Mouse (Mus musculus) midbrain, embryonic 11.5 days (tissue): Measurements from ENCODE around the gene Spg20. TPM values are rescaled to one million over a fixed set of nuclear protein-coding genes. Genes with fewer than 3 reads are reported as not detected.
A peak's percentile ranks its signal among the peaks of the same experiment; 100 is the strongest.

ENCODE experiments used
- ATAC-seq: fragments of 200-750 bp; cut with Nextera tagmentation; 2 replicates; pipeline ENCODE4 v1.8.0; 2017; ENCODE audit warnings: moderate TSS enrichment, moderate library complexity; ENCODE audit not compliant: low FRiP score
- DNase-seq: peaks from one replicate; pipeline ENCODE4 v3.0.0; 2015; ENCODE audit warnings: low spot score; ENCODE audit errors: missing footprints
- H3K27ac ChIP-seq: fragments of 300-500 bp; sonication (generic); 2 replicates; pipeline ENCODE4 v1.5.1; 2014; ENCODE audit warnings: low read depth, low read length
- H3K27me3 ChIP-seq: fragments of 300-500 bp; sonication (generic); 2 replicates; pipeline ENCODE4 v1.6.1; 2014; ENCODE audit warnings: mild to moderate bottlenecking, low read length, moderate library complexity, mixed read lengths; ENCODE audit not compliant: control insufficient read depth, insufficient read depth
- H3K36me3 ChIP-seq: fragments of 300-500 bp; sonication (generic); 2 replicates; pipeline ENCODE4 v1.6.1; 2014; ENCODE audit warnings: mild to moderate bottlenecking, low read length, moderate library complexity, mixed read lengths; ENCODE audit not compliant: control insufficient read depth, insufficient read depth
- H3K4me1 ChIP-seq: fragments of 300-500 bp; sonication (generic); 2 replicates; pipeline ENCODE4 v1.6.1; 2014; ENCODE audit warnings: low read length; ENCODE audit not compliant: control insufficient read depth, insufficient read depth
- H3K4me2 ChIP-seq: fragments of 300-500 bp; sonication (generic); 2 replicates; pipeline ENCODE4 v1.6.1; 2014; ENCODE audit warnings: mild to moderate bottlenecking, moderate library complexity
- H3K4me3 ChIP-seq: fragments of 300-500 bp; sonication (generic); 2 replicates; pipeline ENCODE4 v1.5.1; 2014; ENCODE audit warnings: low read depth, low read length
- H3K9ac ChIP-seq: fragments of 300-500 bp; sonication (generic); 2 replicates; pipeline ENCODE4 v1.6.1; 2014; ENCODE audit warnings: low read length
- H3K9me3 ChIP-seq: fragments of 300-500 bp; sonication (generic); 2 replicates; pipeline ENCODE4 v1.6.1; 2016; ENCODE audit warnings: low read length; ENCODE audit not compliant: control insufficient read depth
- WGBS: fragments of 180-500 bp; shearing (Covaris S2); extraction: QIAGEN DNeasy Blood & Tissue Kit; methylation state at CpG from one replicate; pipeline ENCODE4 v1.1.7; 2014; 5-methylcytosine and 5-hydroxymethylcytosine counted together
- polyA plus RNA-seq: library from polyadenylated mRNA; unstranded; fragments of >200 nt; fragmentation: Nextera tagmentation; extraction: Ambion mirVana; gene quantifications from 2 replicates; pipeline ENCODE4 v1.2.1, GENCODE M21; 2014

Spg20 gene
- polyA plus RNA-seq, 1 experiment from 2014 or later: 41.1 TPM

- WGBS: 82% methylated on average over 1 of the region's 1 CpGs
- Histone ChIP-seq H3K4me1 (peaks cover 8% of the 10 kb centered on the region; the same call in 1 of the 2 replicates), H3K27me3 (no peaks in the 10 kb centered on the region), H3K4me3 (no peak overlapping the region), H3K9ac (no peak overlapping the region), H3K27ac (no peak overlapping the region), H3K4me2 (no peak overlapping the region), H3K9me3 (no peaks in the 10 kb centered on the region), H3K36me3 (no peaks in the 10 kb centered on the region)
- ATAC-seq (no peak), DNase-seq (no peak)
Measured at GRCm38 (mm10) chr3:55093161-55093560, 18.7 kb upstream of the Spg20 start.

GRCm38 (mm10) chr3:55095968-55096654, 15.8 kb upstream of the Spg20 start:
- 27% methylated on average over 8 of the region's 8 CpGs for WGBS
- Histone ChIP-seq H3K9me3 (no peaks in the 10 kb centered on the region), H3K27me3 (no peaks in the 10 kb centered on the region), H3K4me1 (peaks cover 8% of the 10 kb centered on the region; the same call in 1 of the 2 replicates), H3K27ac (peak overlapping the region; percentile 52; the same call in 1 of the 2 replicates), H3K9ac (no peak overlapping the region), H3K4me2 (no peak overlapping the region), H3K36me3 (no peaks in the 10 kb centered on the region), H3K4me3 (no peak overlapping the region)
- peak; percentile 89 for DNase-seq
- ATAC-seq: peak; percentile 83

- ATAC-seq: peak; percentile 35; the same call in 1 of the 2 replicates
Measured at GRCm38 (mm10) chr3:55096655-55097005, 15.3 kb upstream of the Spg20 start.

DNA sequence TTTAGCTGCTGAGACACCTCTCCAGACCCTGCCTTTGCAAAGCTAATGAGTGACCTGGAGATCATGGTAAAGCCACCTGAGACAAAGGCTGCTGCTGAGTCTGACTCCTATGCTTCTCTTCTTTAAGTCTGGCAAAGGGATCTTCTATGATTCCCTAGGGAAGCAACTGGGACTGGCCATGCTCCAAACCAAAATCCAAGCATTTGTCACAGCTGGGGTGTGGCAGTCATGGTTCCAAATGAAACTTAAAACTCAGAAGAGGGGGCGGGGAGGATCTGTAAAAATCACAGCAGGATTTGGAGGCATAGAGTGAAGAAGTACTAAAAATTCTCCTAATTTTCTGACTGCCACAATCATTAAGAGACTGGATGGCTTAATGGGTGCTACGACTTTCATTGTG, 14.7 kb upstream of the Spg20 start:
- WGBS: 87% methylated on average over 2 of the region's 2 CpGs
- no peak for DNase-seq
- Histone ChIP-seq H3K27ac (no peak overlapping the region), H3K4me1 (peaks cover 8% of the 10 kb centered on the region; the same call in 1 of the 2 replicates), H3K9me3 (no peaks in the 10 kb centered on the region), H3K36me3 (no peaks in the 10 kb centered on the region), H3K9ac (no peak overlapping the region), H3K4me2 (no peak overlapping the region), H3K27me3 (no peaks in the 10 kb centered on the region), H3K4me3 (no peak overlapping the region)
- no peak for ATAC-seq

More at GRCm38 (mm10) chr3:55096655-55097005, 15.3 kb upstream of the Spg20 start:
- no peak overlapping the region for H3K4me3 ChIP-seq
- peak overlapping the region; percentile 52; the same call in 1 of the 2 replicates for H3K27ac ChIP-seq
- WGBS: 66% methylated on average over 2 of the region's 2 CpGs
- no peak overlapping the region for H3K9ac ChIP-seq
- no peaks in the 10 kb centered on the region for H3K36me3 ChIP-seq
- peaks cover 8% of the 10 kb centered on the region; the same call in 1 of the 2 replicates for H3K4me1 ChIP-seq
- H3K27me3 ChIP-seq: no peaks in the 10 kb centered on the region
- no peak overlapping the region for H3K4me2 ChIP-seq
- H3K9me3 ChIP-seq: no peaks in the 10 kb centered on the region
- DNase-seq: no peak

DNA sequence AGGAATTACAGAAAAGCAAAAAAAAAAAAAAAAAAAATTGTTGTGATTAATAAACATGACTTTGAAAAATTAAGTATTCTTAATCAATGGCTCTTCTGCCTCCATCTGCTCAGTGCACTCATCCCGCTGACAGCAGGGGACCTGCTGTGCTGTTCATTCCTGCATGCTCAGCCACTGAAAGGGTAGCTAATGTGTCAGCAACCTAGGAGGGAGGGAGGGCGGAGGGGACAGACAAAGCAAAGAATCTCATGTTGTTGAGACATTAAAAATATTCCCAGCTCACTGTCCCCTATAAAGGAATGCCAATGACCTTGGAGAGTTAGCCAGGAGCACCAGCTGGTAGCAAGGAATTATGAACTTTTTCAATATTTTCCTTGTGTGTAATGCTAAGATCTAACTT, 13.9 kb upstream of the Spg20 start:
- ATAC-seq (peak; percentile 73; the same call in 1 of the 2 replicates), DNase-seq (no peak)
- H3K9ac ChIP-seq: no peak overlapping the region
- H3K27ac ChIP-seq: no peak overlapping the region
- H3K27me3 ChIP-seq: no peaks in the 10 kb centered on the region
- H3K36me3 ChIP-seq: no peaks in the 10 kb centered on the region
- 30% methylated on average over 2 of the region's 2 CpGs for WGBS
- no peak overlapping the region for H3K4me3 ChIP-seq
- no peaks in the 10 kb centered on the region for H3K9me3 ChIP-seq
- peaks cover 8% of the 10 kb centered on the region; the same call in 1 of the 2 replicates for H3K4me1 ChIP-seq
- H3K4me2 ChIP-seq: no peak overlapping the region

DNA sequence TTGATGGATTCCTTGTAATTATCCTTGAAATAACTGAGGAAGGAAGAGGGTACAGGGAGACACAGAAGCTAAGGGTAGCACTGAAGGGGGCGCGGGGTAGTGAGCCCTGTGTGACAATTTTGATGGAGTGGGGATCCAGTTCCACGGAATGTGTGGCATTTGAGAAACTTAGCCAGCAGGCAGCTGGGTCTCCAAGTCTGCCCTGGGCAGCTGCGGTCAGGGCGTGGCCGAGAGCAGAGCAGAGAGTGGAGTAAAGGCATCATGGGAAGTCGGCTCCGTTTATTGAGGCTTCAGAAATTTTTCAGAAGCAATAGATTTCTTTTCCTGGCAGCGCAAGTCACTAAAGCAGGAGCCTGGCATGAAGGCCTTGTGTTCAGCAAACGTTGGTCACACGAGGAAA, 12.9 kb upstream of the Spg20 start:
- no peak overlapping the region for H3K4me3 ChIP-seq
- WGBS: 86% methylated on average over 11 of the region's 11 CpGs
- DNase-seq (no peak), ATAC-seq (no peak)
- H3K27ac ChIP-seq: no peak overlapping the region
- no peak overlapping the region for H3K4me2 ChIP-seq
- no peaks in the 10 kb centered on the region for H3K9me3 ChIP-seq
- no peaks in the 10 kb centered on the region for H3K27me3 ChIP-seq
- H3K36me3 ChIP-seq: no peaks in the 10 kb centered on the region
- H3K9ac ChIP-seq: no peak overlapping the region
- H3K4me1 ChIP-seq: peaks cover 8% of the 10 kb centered on the region; the same call in 1 of the 2 replicates

DNA sequence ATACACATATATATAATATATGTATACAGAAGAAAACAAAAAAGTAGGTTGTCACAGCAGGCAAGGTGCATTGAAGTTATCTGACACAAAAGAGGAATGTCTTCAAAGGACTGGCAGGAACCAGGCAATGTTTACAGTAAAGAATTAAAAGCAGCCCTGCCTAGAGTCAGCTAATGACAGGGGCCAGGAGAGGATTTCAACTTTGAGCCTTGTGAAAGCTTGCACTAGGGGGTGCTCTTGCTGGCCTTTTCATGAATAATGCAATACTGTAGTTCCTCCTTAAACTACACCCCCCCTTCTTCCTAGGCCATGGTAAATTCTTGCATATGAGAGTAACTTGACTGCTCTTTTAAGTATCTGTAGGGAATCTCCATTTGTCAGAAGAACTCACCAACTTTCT, 10.8 kb upstream of the Spg20 start:
- Histone ChIP-seq H3K9me3 (no peaks in the 10 kb centered on the region), H3K9ac (no peak overlapping the region), H3K27me3 (no peaks in the 10 kb centered on the region), H3K4me2 (no peak overlapping the region), H3K27ac (no peak overlapping the region), H3K36me3 (no peaks in the 10 kb centered on the region), H3K4me1 (peaks cover 7% of the 10 kb centered on the region; the same call in 1 of the 2 replicates), H3K4me3 (no peak overlapping the region)
- no peak for ATAC-seq
- DNase-seq: peak; percentile 79

- WGBS: 88% methylated on average over 14 of the region's 14 CpGs
- H3K9me3 ChIP-seq: no peaks in the 10 kb centered on the region
Measured at GRCm38 (mm10) chr3:55105372-55106023, 6.4 kb upstream of the Spg20 start.

DNA sequence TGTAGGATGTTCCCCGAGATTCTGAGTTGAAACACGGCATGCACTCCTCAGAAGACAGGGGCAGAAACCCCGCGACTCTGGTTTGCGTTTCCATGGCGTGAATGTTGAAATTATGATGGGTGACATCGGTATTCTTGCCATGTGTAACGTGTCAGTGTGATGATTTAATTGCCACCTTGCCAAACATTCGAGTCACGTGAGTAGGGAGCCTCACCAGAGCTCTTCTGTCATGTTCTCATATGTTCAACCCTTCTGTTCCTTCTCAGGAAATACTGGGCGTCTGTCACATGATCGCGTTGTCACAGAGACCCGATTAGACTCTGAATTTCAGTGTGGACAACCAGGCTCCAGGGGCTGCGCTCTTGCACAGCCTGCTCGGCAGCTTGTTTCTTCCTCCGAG, 5.9 kb upstream of the Spg20 start:
- no peaks in the 10 kb centered on the region for H3K9me3 ChIP-seq
- no peaks in the 10 kb centered on the region for H3K36me3 ChIP-seq
- H3K9ac ChIP-seq: no peak overlapping the region
- no peak overlapping the region for H3K4me2 ChIP-seq
- no peaks in the 10 kb centered on the region for H3K4me1 ChIP-seq
- H3K27ac ChIP-seq: no peak overlapping the region
- ATAC-seq (no peak), DNase-seq (peak; percentile 51)
- 89% methylated on average over 17 of the region's 17 CpGs for WGBS
- no peak overlapping the region for H3K4me3 ChIP-seq
- H3K27me3 ChIP-seq: no peaks in the 10 kb centered on the region

More at GRCm38 (mm10) chr3:55105372-55106023, 6.4 kb upstream of the Spg20 start:
- no peaks in the 10 kb centered on the region for H3K36me3 ChIP-seq
- ATAC-seq: no peak
- H3K4me1 ChIP-seq: no peaks in the 10 kb centered on the region
- DNase-seq: peak; percentile 51
- H3K4me2 ChIP-seq: no peak overlapping the region
- H3K4me3 ChIP-seq: no peak overlapping the region
- H3K27me3 ChIP-seq: no peaks in the 10 kb centered on the region
- no peak overlapping the region for H3K27ac ChIP-seq
- H3K9ac ChIP-seq: no peak overlapping the region
